Mouse (Mus musculus): ENCODE data around the gene Rere.

- TF ChIP-seq CTCF (IDR thresholded peaks at IDR 0.05; ENCODE audit: insufficient read depth, low read length), result no peak
- no peak for TF ChIP-seq POLR2A (IDR thresholded peaks at IDR 0.05; ENCODE audit: borderline replicate concordance, extremely low read depth, low read depth, low read length)
Observed at GRCm38 (mm10) chr4:150459022-150459794, 177.8 kb downstream of the Rere start.
